ENCODE assay signal across 8 mouse cellular contexts in the genomic region with DNA sequence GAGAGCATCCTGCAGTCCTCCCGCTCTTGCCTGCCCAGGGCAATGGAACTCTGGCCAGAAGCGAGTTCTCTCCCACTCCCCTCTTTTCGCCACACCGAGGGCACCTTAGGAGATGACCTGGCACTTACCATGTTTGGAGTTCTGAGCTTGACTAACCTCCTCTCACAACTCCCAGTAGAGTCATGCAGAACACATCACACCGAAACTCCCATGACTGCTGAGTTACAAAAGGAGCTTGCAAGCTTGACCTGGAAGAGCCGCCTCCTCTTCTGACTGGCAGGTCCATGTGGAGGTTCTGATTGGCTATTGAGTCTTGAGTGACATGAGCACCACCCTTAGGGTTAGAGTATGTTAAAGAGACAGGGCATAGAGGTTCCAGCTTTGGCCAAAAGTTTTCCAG. TPM values are rescaled to one million over a fixed set of nuclear protein-coding genes. Genes with fewer than 3 reads are reported as not detected.
DNase-seq lines count a peak whose midpoint lies in the region; ATAC-seq and TF ChIP-seq lines count a peak whose summit lies in the region.
"Not testable (repeated sequence)": the region's sequence is repeated elsewhere in the genome, so short reads cannot be mapped to it uniquely, and the experiment has no call there.

A gene (minus strand): TSS at position 225 of the 400 bp plus-strand sequence.

- H3K9ac ChIP-seq in embryonic facial prominence, embryonic 12.5 days; hindbrain, embryonic 16.5 days (ENCODE audit: low read depth, low read length); liver, embryonic 14.5 days (replicated peaks); midbrain, embryonic 16.5 days (ENCODE audit: low read depth, low read length): not testable (repeated sequence)
- peak within 1 kb of the TSS; percentile 28; the same call in 1 of the 2 replicates for H3K9ac ChIP-seq in heart, adult 2 months (ENCODE audit: low read depth, low read length)

- H3K9me3 ChIP-seq in embryonic facial prominence, embryonic 12.5 days; hindbrain, embryonic 16.5 days (ENCODE audit: control insufficient read depth, low read length); liver, embryonic 14.5 days (ENCODE audit: control insufficient read depth, low read length); midbrain, embryonic 16.5 days (replicated peaks; ENCODE audit: control insufficient read depth, low read length, poor library complexity, severe bottlenecking): not testable (repeated sequence)

- H3K4me2 ChIP-seq in embryonic facial prominence, embryonic 12.5 days (replicated peaks); hindbrain, embryonic 16.5 days (ENCODE audit: low read length); liver, embryonic 14.5 days (ENCODE audit: low read depth); midbrain, embryonic 16.5 days (ENCODE audit: low read length): not testable (repeated sequence)

- not testable (repeated sequence) for H3K27ac ChIP-seq in embryonic facial prominence, embryonic 12.5 days; heart, adult 2 months; hindbrain, embryonic 16.5 days (ENCODE audit: low read depth, low read length); liver, embryonic 14.5 days; midbrain, embryonic 16.5 days (ENCODE audit: low read length)

- not testable (repeated sequence) for H3K27me3 ChIP-seq in embryonic facial prominence, embryonic 12.5 days; heart, adult 2 months (ENCODE audit: control insufficient read depth, insufficient read depth, low read length); hindbrain, embryonic 16.5 days (replicated peaks; ENCODE audit: control insufficient read depth, insufficient read depth, low read length); liver, embryonic 14.5 days (ENCODE audit: control insufficient read depth, insufficient read depth, low read length); midbrain, embryonic 16.5 days (ENCODE audit: control insufficient read depth, insufficient read depth, low read depth, low read length)

- not testable (repeated sequence) for H3K4me1 ChIP-seq in embryonic facial prominence, embryonic 12.5 days; heart, adult 2 months (ENCODE audit: control insufficient read depth, insufficient read depth, low read length); hindbrain, embryonic 16.5 days (ENCODE audit: control insufficient read depth, insufficient read depth, low read depth, low read length); liver, embryonic 14.5 days (replicated peaks; ENCODE audit: control insufficient read depth in 2 of 2, insufficient read depth in 2 of 2, low read length in 1 of 2); midbrain, embryonic 16.5 days (ENCODE audit: control insufficient read depth, insufficient read depth, low read length)

- ATAC-seq in embryonic facial prominence, embryonic 12.5 days (ENCODE audit: insufficient number of reproducible peaks, insufficient read depth, low FRiP score, low TSS enrichment); hindbrain, embryonic 16.5 days; liver, embryonic 14.5 days (ENCODE audit: insufficient read depth); midbrain, embryonic 16.5 days: not testable (repeated sequence)

- not testable (repeated sequence) for H3K36me3 ChIP-seq in embryonic facial prominence, embryonic 12.5 days; heart, adult 2 months (ENCODE audit: control insufficient read depth, insufficient read depth, low read length); hindbrain, embryonic 16.5 days (ENCODE audit: control insufficient read depth, insufficient read depth, low read length); liver, embryonic 14.5 days (replicated peaks; ENCODE audit: control insufficient read depth, insufficient read depth, low read depth); midbrain, embryonic 16.5 days (ENCODE audit: control insufficient read depth, insufficient read depth, low read length)

- WGBS in embryonic facial prominence, embryonic 12.5 days, result 40% methylated on average over 6 of the region's 6 CpGs
- 23% methylated on average over 6 of the region's 6 CpGs for WGBS in heart, adult 2 months
- 39% methylated on average over 6 of the region's 6 CpGs for WGBS in hindbrain, embryonic 16.5 days
- WGBS in liver, embryonic 14.5 days (ENCODE audit: insufficient replicate concordance), result 23% methylated on average over 6 of the region's 6 CpGs
- 41% methylated on average over 6 of the region's 6 CpGs for WGBS in midbrain, embryonic 16.5 days

- peak; percentile 0 for DNase-seq in CD4-positive, CD25-positive, alpha-beta regulatory T cell, adult 2 months (ENCODE audit: low read depth, low spot score)
- DNase-seq in adrenal gland, postnatal 36 days, result peak; percentile 0
- peak in 1 of 2 experiments; percentile 7 for DNase-seq in heart, adult 2 months
- DNase-seq in layer of hippocampus, postnatal 14 days (ENCODE audit: low spot score in 2 of 2); liver, embryonic 14.5 days (ENCODE audit: low read depth in 3 of 3, low spot score in 3 of 3): not testable (repeated sequence)

- not testable (repeated sequence) for H3K79me2 ChIP-seq in heart, adult 2 months (replicated peaks; ENCODE audit: control insufficient read depth, insufficient read depth, low read length)

- not testable (repeated sequence) for TF ChIP-seq EP300 in heart, adult 2 months (IDR thresholded peaks at IDR 0.05; ENCODE audit: insufficient read depth, low read depth, low read length); liver, embryonic 14.5 days (IDR thresholded peaks at IDR 0.05; ENCODE audit: low read depth)

- not testable (repeated sequence) for TF ChIP-seq CTCF in heart, adult 2 months (IDR thresholded peaks at IDR 0.05); liver, embryonic 14.5 days (IDR thresholded peaks at IDR 0.05; ENCODE audit: low read depth)

- not testable (repeated sequence) for TF ChIP-seq POLR2A in heart, adult 2 months (IDR thresholded peaks at IDR 0.05; ENCODE audit: insufficient read depth, low read depth, low read length)

- peak within 1 kb of the TSS; percentile 32 for H3K4me3 ChIP-seq in embryonic facial prominence, embryonic 12.5 days
- H3K4me3 ChIP-seq in heart, adult 2 months, result not testable (repeated sequence)
- peak within 1 kb of the TSS; percentile 30; the same call in 1 of the 2 replicates for H3K4me3 ChIP-seq in hindbrain, embryonic 16.5 days (ENCODE audit: low read length)
- H3K4me3 ChIP-seq in liver, embryonic 14.5 days (ENCODE audit: insufficient read depth in 1 of 2, low read depth in 2 of 2, low read length in 2 of 2), result peak within 1 kb of the TSS; percentile 25 to 53; a peak in 2 of 4 replicates
- H3K4me3 ChIP-seq in midbrain, embryonic 16.5 days (ENCODE audit: low read depth, low read length), result peak within 1 kb of the TSS; percentile 26; the same call in 1 of the 2 replicates

- intact Hi-C loops in heart, adult 2 months (cut with DNase I), result not testable (repeated sequence)

RNA-seq across cellular contexts. Expression of the gene that starts here (rescaled TPM):
- total RNA-seq in adrenal gland, postnatal 36 days (2021), result 10 to 100 TPM; 18.4 to 30.0 TPM
- polyA plus RNA-seq in embryonic facial prominence, embryonic 12.5 days (2016; fragmentation: Nextera tagmentation; extraction: Ambion mirVana), result 12.1 and 12.4 TPM in 2 replicates
- total RNA-seq in heart, adult 2 months (2021), result 10 to 100 TPM; 15.6 to 16.9 TPM
- polyA plus RNA-seq in heart, adult 2 months (2012; rRNA removed), result 1.0 and 1.4 TPM in 2 replicates
- polyA plus RNA-seq in hindbrain, embryonic 16.5 days (2015; fragmentation: Nextera tagmentation; extraction: Ambion mirVana), result 8.9 and 9.7 TPM in 2 replicates
- 10 to 100 TPM; 36.2 to 38.6 TPM for total RNA-seq in layer of hippocampus, postnatal 14 days (2021)
- 0.63 and 1.1 TPM in 2 replicates for polyA plus RNA-seq in liver, embryonic 14.5 days (2012; rRNA removed)
- polyA plus RNA-seq in liver, embryonic 14.5 days (2014; fragmentation: Nextera tagmentation; extraction: Ambion mirVana), result 0.75 and 1.4 TPM in 2 replicates
- 9.0 and 11.0 TPM in 2 replicates for polyA plus RNA-seq in midbrain, embryonic 16.5 days (2015; fragmentation: Nextera tagmentation; extraction: Ambion mirVana)
